7 mouse cellular contexts compared by ENCODE assay signal in the genomic region with DNA sequence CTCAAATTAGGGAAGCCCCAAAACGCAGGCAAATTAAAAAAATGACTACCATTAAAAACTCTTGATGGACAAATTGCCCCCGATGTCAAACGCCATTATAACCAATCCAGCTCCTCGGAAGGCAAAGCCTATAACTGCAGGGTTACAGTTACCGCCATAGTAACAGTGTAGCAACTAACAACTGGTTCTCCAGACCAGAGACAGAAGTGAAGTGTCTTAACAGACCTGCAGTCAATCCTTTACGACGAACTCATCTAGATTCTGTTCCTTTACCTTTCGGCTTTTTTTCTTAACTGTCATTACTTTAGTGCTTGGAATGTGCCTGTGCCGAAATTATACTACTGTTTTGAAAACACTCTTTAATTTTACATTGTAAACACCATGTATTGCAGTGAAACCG. TPM values are rescaled to one million over a fixed set of nuclear protein-coding genes. Genes with fewer than 3 reads are reported as not detected.
A peak's percentile ranks its signal among the peaks of the same experiment; 100 is the strongest.
DNase-seq lines count a peak whose midpoint lies in the region; ATAC-seq lines count a peak whose summit lies in the region.

No protein-coding gene starts in this region.

- H3K4me3 ChIP-seq in embryonic facial prominence, embryonic 12.5 days = peak overlapping the region; percentile 66
- peak overlapping the region; percentile 80 for H3K4me3 ChIP-seq in hindbrain, embryonic 15.5 days

- DNase-seq in thymus, postnatal 0 days (ENCODE audit: low spot score) = peak; percentile 55
- DNase-seq in thymus, postnatal 4 days = no peak
- no peak for DNase-seq in right cerebral cortex, adult 2 months (ENCODE audit: low spot score in 2 of 2)

- H3K9ac ChIP-seq in embryonic facial prominence, embryonic 12.5 days = no peak overlapping the region
- H3K9ac ChIP-seq in hindbrain, embryonic 15.5 days = peak overlapping the region; percentile 90; the same call in 1 of the 2 replicates

- ATAC-seq in embryonic facial prominence, embryonic 12.5 days (ENCODE audit: insufficient number of reproducible peaks, insufficient read depth, low FRiP score, low TSS enrichment) = no peak
- no peak for ATAC-seq in hindbrain, embryonic 15.5 days (ENCODE audit: low FRiP score, low read depth)
- peak; percentile 66 for ATAC-seq in megakaryocyte-erythroid progenitor cell, adult 5-6 weeks (replicated peaks; ENCODE audit: low FRiP score, low TSS enrichment, poor library complexity, severe bottlenecking)
- no peak for ATAC-seq in monocyte, adult 5-6 weeks (replicated peaks; ENCODE audit: insufficient number of reproducible peaks, low FRiP score, low TSS enrichment, poor library complexity, severe bottlenecking)

- no peaks in the 10 kb centered on the region for H3K27me3 ChIP-seq in embryonic facial prominence, embryonic 12.5 days
- H3K27me3 ChIP-seq in hindbrain, embryonic 15.5 days = no peaks in the 10 kb centered on the region

- peaks cover 6% of the 10 kb centered on the region for H3K4me1 ChIP-seq in embryonic facial prominence, embryonic 12.5 days
- peaks cover 25% of the 10 kb centered on the region for H3K4me1 ChIP-seq in hindbrain, embryonic 15.5 days (replicated peaks)

- H3K36me3 ChIP-seq in embryonic facial prominence, embryonic 12.5 days = no peaks in the 10 kb centered on the region
- no peaks in the 10 kb centered on the region for H3K36me3 ChIP-seq in hindbrain, embryonic 15.5 days

- H3K9me3 ChIP-seq in embryonic facial prominence, embryonic 12.5 days = no peaks in the 10 kb centered on the region
- H3K9me3 ChIP-seq in hindbrain, embryonic 15.5 days = no peaks in the 10 kb centered on the region

- peak overlapping the region; percentile 87 for H3K4me2 ChIP-seq in embryonic facial prominence, embryonic 12.5 days (replicated peaks)
- peak overlapping the region; percentile 73 for H3K4me2 ChIP-seq in hindbrain, embryonic 15.5 days

- no peak overlapping the region for H3K27ac ChIP-seq in embryonic facial prominence, embryonic 12.5 days
- no peak overlapping the region for H3K27ac ChIP-seq in hindbrain, embryonic 15.5 days (replicated peaks)

- WGBS in embryonic facial prominence, embryonic 12.5 days = 26% methylated on average over 10 of the region's 10 CpGs
- 27% methylated on average over 10 of the region's 10 CpGs for WGBS in hindbrain, embryonic 15.5 days

RNA-seq across cellular contexts. Expression of a gene that starts 1.4 kb away (rescaled TPM):
- polyA plus RNA-seq in thymus, postnatal 0 days (2015; fragmentation: Nextera tagmentation; extraction: Ambion mirVana) = 30.9 and 33.5 TPM in 2 replicates
- 13.9 and 15.3 TPM in 2 replicates for polyA plus RNA-seq in embryonic facial prominence, embryonic 12.5 days (2016; fragmentation: Nextera tagmentation; extraction: Ambion mirVana)
- polyA plus RNA-seq in hindbrain, embryonic 15.5 days (2015; fragmentation: Nextera tagmentation; extraction: Ambion mirVana) = 12.2 and 13.3 TPM in 2 replicates
- 46.1 and 58.9 TPM in 2 replicates for total RNA-seq in megakaryocyte-erythroid progenitor cell, adult 5-6 weeks (2014; fragmentation: Nextera tagmentation)
- total RNA-seq in megakaryocyte-erythroid progenitor cell, adult 5-6 weeks (2017) = 78.3 and 96.8 TPM in 2 replicates
- total RNA-seq in monocyte, adult 5-6 weeks (2017) = 56.4 to 59.2 TPM (median 57.7 TPM) in 3 replicates
